Mouse (Mus musculus) heart, adult 2 months (tissue): ENCODE measurements at regions not wholly inside any gene's neighbourhood (a gene's known extent, or its start where the extent isn't known, plus 50 kb on each side); places are given as distances from the start of the nearest gene placed in this dataset.

Experiments used
- DNase-seq, 2 experiments: peaks; one replicate each; pipeline ENCODE4 v3.0.0; 2021
- H3K27ac ChIP-seq: fragments of 200-600 bp; 2 replicates; pipeline ENCODE4 v1.8.1; 2022
- H3K27me3 ChIP-seq: fragments of 200-500 bp; 2 replicates; pipeline ENCODE4 v1.6.1; 2012; ENCODE audit warnings: mild to moderate bottlenecking, low read length, inconsistent platforms, mixed read lengths; ENCODE audit not compliant: control insufficient read depth, insufficient read depth
- H3K36me3 ChIP-seq: fragments of 200-500 bp; 2 replicates; pipeline ENCODE4 v1.6.1; 2012; ENCODE audit warnings: low read length, inconsistent platforms; ENCODE audit not compliant: control insufficient read depth, insufficient read depth
- H3K4me1 ChIP-seq: fragments of 200-500 bp; 2 replicates; pipeline ENCODE4 v1.6.1; 2011; ENCODE audit warnings: low read length; ENCODE audit not compliant: control insufficient read depth, insufficient read depth
- H3K4me3 ChIP-seq: fragments of 200-600 bp; 2 replicates; pipeline ENCODE4 v1.8.1; 2022
- H3K79me2 ChIP-seq: fragments of 200-500 bp; replicated peaks from 2 replicates; pipeline ENCODE4 v1.6.1; 2012; ENCODE audit warnings: mild to moderate bottlenecking, inconsistent platforms, low read length, moderate library complexity, mixed read lengths; ENCODE audit not compliant: control insufficient read depth, insufficient read depth
- H3K9ac ChIP-seq: fragments of 200-500 bp; 2 replicates; pipeline ENCODE4 v1.6.1; 2012; ENCODE audit warnings: low read depth, mild to moderate bottlenecking, control low read depth, inconsistent platforms, low read length, mixed read lengths
- CTCF ChIP-seq: fragments of 200-600 bp; IDR thresholded peaks from 2 replicates; pipeline ENCODE4 v1.8.1; 2022; ENCODE audit warnings: antibody characterized with exemption, mild to moderate bottlenecking, moderate library complexity
- EP300 ChIP-seq: fragments of 200-500 bp; IDR thresholded peaks from 2 replicates; pipeline ENCODE4 v1.6.1; 2011; ENCODE audit warnings: low read depth, low read length, control low read depth; ENCODE audit not compliant: insufficient read depth
- POLR2A ChIP-seq: fragments of 200-500 bp; IDR thresholded peaks from 2 replicates; pipeline ENCODE4 v1.6.1; 2011; ENCODE audit warnings: mild to moderate bottlenecking, low read depth, low read length, control low read depth; ENCODE audit not compliant: insufficient read depth
- whole genome bisulfite sequencing: fragments of 180-500 bp; shearing (Covaris S2); methylation state at CpG from one replicate; pipeline ENCODE4 v1.1.7; 2018; 5-methylcytosine and 5-hydroxymethylcytosine counted together
- intact Hi-C: fragments of 180-260 bp; cut with DNase I; formaldehyde crosslinking; loops from one replicate; pipeline ENCODE4 v1.15.1; 2025

- H3K27me3 ChIP-seq: no peaks in the 10 kb centered on the region
- peak overlapping the region; percentile 69 for H3K27ac ChIP-seq
- no peak for DNase-seq
- no peaks in the 10 kb centered on the region for H3K79me2 ChIP-seq
- TF ChIP-seq CTCF (no peak), EP300 (no peak), POLR2A (no peak)
- H3K4me3 ChIP-seq: no peak overlapping the region
- H3K9ac ChIP-seq: no peak overlapping the region
- peaks cover 17% of the 10 kb centered on the region for H3K4me1 ChIP-seq
- H3K36me3 ChIP-seq: peaks cover 7% of the 10 kb centered on the region
- WGBS: 41% methylated on average over 7 of the region's 7 CpGs
- intact Hi-C loops: loop anchor here (5.0 kb wide), 1 partner anchor 178 kb away; no protein-coding TSS in a partner anchor
Measured at GRCm38 (mm10) chr10:91240320-91240719, 59.2 kb upstream of the Tmpo start.

GRCm38 (mm10) chr10:91236844-91237243 lies 55.7 kb upstream of the Tmpo start:
- H3K36me3 ChIP-seq: peaks cover 7% of the 10 kb centered on the region
- DNase-seq: peak in 1 of 2 experiments; percentile 58
- 4% methylated on average over 7 of the region's 7 CpGs for WGBS
- TF ChIP-seq EP300 (0 out of 2 replicates have a peak, but pooled peaks have one; percentile 41), POLR2A (no peak), CTCF (peak; percentile 79)
- H3K79me2 ChIP-seq: no peaks in the 10 kb centered on the region
- peaks cover 15% of the 10 kb centered on the region for H3K4me1 ChIP-seq
- no peak overlapping the region for H3K9ac ChIP-seq
- H3K27ac ChIP-seq: peak overlapping the region; percentile 30; the same call in 1 of the 2 replicates
- no peak overlapping the region for H3K4me3 ChIP-seq
- H3K27me3 ChIP-seq: no peaks in the 10 kb centered on the region
- intact Hi-C loops: loop anchor here (2.0 to 5.0 kb wide), 2 partner anchors 55 to 68 kb away; partner anchors contain the start of gene Tmpo

DNA sequence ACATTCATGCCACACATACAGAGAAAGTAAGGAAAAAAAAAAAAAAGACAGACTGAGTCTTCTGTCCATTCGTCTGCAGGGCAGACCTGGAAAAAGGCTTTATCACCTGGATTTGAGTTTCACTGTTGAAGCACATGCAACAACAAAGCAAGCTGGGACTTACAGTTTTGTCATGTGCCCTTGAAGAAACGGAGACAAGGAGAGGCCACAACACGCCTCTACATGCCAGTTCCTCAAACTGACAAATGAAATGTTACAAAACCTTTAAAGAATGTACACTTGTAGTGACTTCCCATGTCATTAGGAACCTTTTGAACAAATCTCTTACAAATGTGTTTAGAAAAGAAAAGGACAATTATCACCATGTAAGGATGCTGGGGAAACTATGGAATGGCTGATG lies 53.6 kb upstream of the Tmpo start:
- DNase-seq: no peak
- no peaks in the 10 kb centered on the region for H3K79me2 ChIP-seq
- H3K4me3 ChIP-seq: no peak overlapping the region
- WGBS: 79% methylated on average over 3 of the region's 3 CpGs
- H3K27ac ChIP-seq: no peak overlapping the region
- intact Hi-C loops: loop anchor here (5.0 kb wide), 1 partner anchor 52 kb away; the partner anchor contains the start of gene Tmpo
- TF ChIP-seq EP300 (no peak), CTCF (no peak), POLR2A (no peak)
- H3K27me3 ChIP-seq: no peaks in the 10 kb centered on the region
- H3K36me3 ChIP-seq: no peaks in the 10 kb centered on the region; the same call in 1 of the 2 replicates
- H3K4me1 ChIP-seq: peaks cover 2% of the 10 kb centered on the region
- H3K9ac ChIP-seq: no peak overlapping the region
